Mouse (Mus musculus) midbrain, embryonic 13.5 days (tissue): ENCODE results near the gene Rbpjl. TPM values are rescaled to one million over a fixed set of nuclear protein-coding genes. Genes with fewer than 3 reads are reported as not detected.

Experiments
- ATAC-seq: fragments of 200-750 bp; cut with Nextera tagmentation; 2 replicates; pipeline ENCODE4 v1.8.0; 2017; ENCODE audit warnings: mild to moderate bottlenecking, moderate TSS enrichment, moderate library complexity
- H3K27ac ChIP-seq: fragments of 300-500 bp; sonication (generic); 2 replicates; pipeline ENCODE4 v1.5.1; 2015; ENCODE audit warnings: inconsistent platforms, mild to moderate bottlenecking, moderate library complexity
- H3K27me3 ChIP-seq: fragments of 300-500 bp; sonication (generic); 2 replicates; pipeline ENCODE4 v1.6.1; 2015; ENCODE audit warnings: mild to moderate bottlenecking, inconsistent platforms
- H3K36me3 ChIP-seq: fragments of 300-500 bp; sonication (generic); 2 replicates; pipeline ENCODE4 v1.6.1; 2015; ENCODE audit warnings: mild to moderate bottlenecking, inconsistent platforms
- H3K4me1 ChIP-seq: fragments of 300-500 bp; sonication (generic); replicated peaks from 2 replicates; pipeline ENCODE4 v1.6.1; 2015; ENCODE audit warnings: inconsistent platforms
- H3K4me2 ChIP-seq: fragments of 300-500 bp; sonication (generic); replicated peaks from 2 replicates; pipeline ENCODE4 v1.6.1; 2015; ENCODE audit warnings: moderate library complexity, mild to moderate bottlenecking, inconsistent platforms
- H3K4me3 ChIP-seq: fragments of 300-500 bp; sonication (generic); replicated peaks from 2 replicates; pipeline ENCODE4 v1.5.1; 2015; ENCODE audit warnings: mild to moderate bottlenecking, inconsistent platforms
- H3K9ac ChIP-seq: fragments of 300-500 bp; sonication (generic); replicated peaks from 2 replicates; pipeline ENCODE4 v1.6.1; 2015; ENCODE audit warnings: mild to moderate bottlenecking, inconsistent platforms
- H3K9me3 ChIP-seq: fragments of 300-500 bp; sonication (generic); 2 replicates; pipeline ENCODE4 v1.6.1; 2016; ENCODE audit warnings: mild to moderate bottlenecking, inconsistent platforms
- WGBS: fragments of 180-500 bp; shearing (Covaris S2); methylation state at CpG from one replicate; pipeline ENCODE4 v1.1.7; 2015; 5-methylcytosine and 5-hydroxymethylcytosine counted together
- polyA plus RNA-seq: library from polyadenylated mRNA; unstranded; fragments of >200 nt; fragmentation: Nextera tagmentation; extraction: Ambion mirVana; gene quantifications from 2 replicates; pipeline ENCODE4 v1.2.1, GENCODE M21; 2015

The Rbpjl gene
- not detected in 2 replicates for polyA plus RNA-seq

DNA sequence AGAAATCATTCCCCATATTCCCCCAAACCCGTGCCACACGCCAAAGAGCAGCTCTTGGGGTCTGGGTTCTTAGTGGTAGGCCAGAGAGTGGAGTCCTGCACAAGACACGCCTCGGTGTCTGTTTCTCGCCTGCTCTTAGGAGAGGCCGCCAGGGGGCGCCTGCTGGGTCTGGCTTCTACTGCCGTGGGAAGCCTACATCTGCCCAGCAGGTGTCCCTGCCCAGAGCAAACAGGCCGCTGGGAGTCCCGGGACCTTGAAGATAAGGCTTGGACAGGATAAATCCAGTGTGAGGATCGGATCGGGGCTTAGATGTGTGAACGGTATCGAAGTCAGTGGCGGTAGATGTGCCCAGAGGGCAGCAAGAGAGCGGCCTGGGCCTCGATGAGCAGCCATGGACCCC lies at the start of gene Rbpjl:
TSS of gene Rbpjl (plus strand) at position 236 of the 400 bp plus-strand sequence.
- H3K4me3 ChIP-seq: no peak within 1 kb of the TSS; the same call in 1 of the 2 replicates
- WGBS: 2% methylated on average over 17 of the region's 17 CpGs
- no peak within 1 kb of the TSS for H3K9ac ChIP-seq
- ATAC-seq: peak; percentile 62; the same call in 1 of the 2 replicates
- H3K27me3 ChIP-seq: peaks cover 92% of the 10 kb centered on the region
- H3K36me3 ChIP-seq: no peaks in the 10 kb centered on the region
- no peak within 1 kb of the TSS for H3K27ac ChIP-seq
- H3K4me2 ChIP-seq: no peak within 1 kb of the TSS; the same call in 1 of the 2 replicates
- H3K4me1 ChIP-seq: peaks cover 13% of the 10 kb centered on the region
- H3K9me3 ChIP-seq: no peaks in the 10 kb centered on the region

- Histone ChIP-seq H3K27me3 (no peaks in the 10 kb centered on the region), H3K4me3 (no peak overlapping the region)
- WGBS: 92% methylated on average over 11 of the region's 11 CpGs
Observed at GRCm38 (mm10) chr2:164353356-164353755, 49.6 kb upstream of the Rbpjl start.

DNA sequence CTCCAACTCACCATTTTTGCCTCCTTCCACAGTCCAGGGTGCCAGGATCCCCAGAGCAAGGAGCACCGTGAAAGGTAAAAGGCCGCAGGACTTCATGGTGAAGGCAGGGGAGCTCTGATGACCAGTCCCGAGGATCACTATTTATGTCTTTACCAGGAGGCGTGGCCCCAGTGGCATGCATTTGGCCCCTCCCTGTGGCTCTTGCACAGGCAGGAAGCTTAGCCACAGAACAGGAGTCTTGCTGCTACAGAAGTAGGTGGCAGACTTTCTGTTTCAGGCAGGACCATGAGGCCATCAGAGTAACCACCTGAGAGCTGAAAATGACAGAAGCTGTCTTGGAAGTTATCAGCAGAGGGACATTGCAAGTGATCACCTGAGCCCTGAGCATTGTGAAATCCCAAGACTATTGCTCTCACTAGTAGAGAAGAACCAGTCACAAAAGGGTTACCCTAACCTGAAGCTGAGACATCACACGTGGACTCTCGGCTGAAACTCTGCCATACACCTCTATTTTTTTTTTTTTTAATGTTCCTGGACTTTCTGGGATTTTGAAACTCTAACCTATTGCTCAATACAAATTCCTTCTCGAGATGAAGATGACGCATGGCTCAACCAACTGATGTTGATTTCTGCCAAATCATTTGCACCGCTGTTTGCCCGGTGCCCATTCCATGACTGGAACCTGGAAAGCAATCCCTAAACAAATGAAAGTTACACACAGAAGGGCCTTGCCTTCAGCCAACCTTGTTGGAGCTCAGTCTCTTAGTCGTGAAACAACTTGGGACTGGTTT lies 46.6 kb upstream of the Rbpjl start:
- Histone ChIP-seq H3K4me2 (no peak overlapping the region), H3K27ac (no peak overlapping the region), H3K4me3 (no peak overlapping the region), H3K27me3 (no peaks in the 10 kb centered on the region), H3K36me3 (no peaks in the 10 kb centered on the region), H3K9ac (no peak overlapping the region), H3K4me1 (0 out of 2 replicates have a peak, but pooled peaks cover 8% of the 10 kb centered on the region), H3K9me3 (no peaks in the 10 kb centered on the region)
- 78% methylated on average over 11 of the region's 11 CpGs for WGBS
- no peak for ATAC-seq

More at GRCm38 (mm10) chr2:164353356-164353755, 49.6 kb upstream of the Rbpjl start:
- H3K4me2 ChIP-seq: no peak overlapping the region
- 0 out of 2 replicates have a peak, but pooled peaks cover 3% of the 10 kb centered on the region for H3K9me3 ChIP-seq
- no peak overlapping the region for H3K9ac ChIP-seq
- H3K27ac ChIP-seq: no peak overlapping the region
- no peaks in the 10 kb centered on the region for H3K4me1 ChIP-seq
- no peak for ATAC-seq
- no peaks in the 10 kb centered on the region for H3K36me3 ChIP-seq

- Histone ChIP-seq H3K4me1 (0 out of 2 replicates have a peak, but pooled peaks cover 8% of the 10 kb centered on the region), H3K36me3 (no peaks in the 10 kb centered on the region), H3K9me3 (no peaks in the 10 kb centered on the region), H3K9ac (no peak overlapping the region), H3K27ac (no peak overlapping the region), H3K4me2 (no peak overlapping the region), H3K4me3 (no peak overlapping the region), H3K27me3 (0 out of 2 replicates have a peak, but pooled peaks cover 2% of the 10 kb centered on the region)
- WGBS: 80% methylated on average over 3 of the region's 3 CpGs
- ATAC-seq: no peak
Observed at GRCm38 (mm10) chr2:164358373-164358772, 44.6 kb upstream of the Rbpjl start.

- Histone ChIP-seq H3K9ac (no peak overlapping the region), H3K27ac (no peak overlapping the region), H3K4me2 (no peak overlapping the region), H3K9me3 (no peaks in the 10 kb centered on the region), H3K36me3 (no peaks in the 10 kb centered on the region), H3K4me3 (no peak overlapping the region), H3K27me3 (0 out of 2 replicates have a peak, but pooled peaks cover 2% of the 10 kb centered on the region), H3K4me1 (0 out of 2 replicates have a peak, but pooled peaks cover 8% of the 10 kb centered on the region)
- no peak for ATAC-seq
- WGBS: 84% methylated on average over 5 of the region's 5 CpGs
Observed at GRCm38 (mm10) chr2:164359031-164359430, 43.9 kb upstream of the Rbpjl start.

GRCm38 (mm10) chr2:164359668-164360067 lies 43.3 kb upstream of the Rbpjl start:
- Histone ChIP-seq H3K36me3 (no peaks in the 10 kb centered on the region), H3K27me3 (0 out of 2 replicates have a peak, but pooled peaks cover 2% of the 10 kb centered on the region), H3K4me1 (0 out of 2 replicates have a peak, but pooled peaks cover 8% of the 10 kb centered on the region), H3K9me3 (no peaks in the 10 kb centered on the region), H3K4me2 (no peak overlapping the region), H3K4me3 (no peak overlapping the region), H3K9ac (no peak overlapping the region), H3K27ac (no peak overlapping the region)
- no peak for ATAC-seq
- 78% methylated on average over 5 of the region's 5 CpGs for WGBS

GRCm38 (mm10) chr2:164360974-164361657 lies 41.8 kb upstream of the Rbpjl start:
- WGBS: 31% methylated on average over 13 of the region's 13 CpGs
- no peak overlapping the region for H3K4me3 ChIP-seq
- H3K27me3 ChIP-seq: 0 out of 2 replicates have a peak, but pooled peaks cover 2% of the 10 kb centered on the region
- H3K9ac ChIP-seq: no peak overlapping the region
- no peaks in the 10 kb centered on the region for H3K36me3 ChIP-seq
- H3K27ac ChIP-seq: no peak overlapping the region
- 0 out of 2 replicates have a peak, but pooled peaks cover 8% of the 10 kb centered on the region for H3K4me1 ChIP-seq
- no peaks in the 10 kb centered on the region for H3K9me3 ChIP-seq
- ATAC-seq: no peak
- no peak overlapping the region for H3K4me2 ChIP-seq

DNA sequence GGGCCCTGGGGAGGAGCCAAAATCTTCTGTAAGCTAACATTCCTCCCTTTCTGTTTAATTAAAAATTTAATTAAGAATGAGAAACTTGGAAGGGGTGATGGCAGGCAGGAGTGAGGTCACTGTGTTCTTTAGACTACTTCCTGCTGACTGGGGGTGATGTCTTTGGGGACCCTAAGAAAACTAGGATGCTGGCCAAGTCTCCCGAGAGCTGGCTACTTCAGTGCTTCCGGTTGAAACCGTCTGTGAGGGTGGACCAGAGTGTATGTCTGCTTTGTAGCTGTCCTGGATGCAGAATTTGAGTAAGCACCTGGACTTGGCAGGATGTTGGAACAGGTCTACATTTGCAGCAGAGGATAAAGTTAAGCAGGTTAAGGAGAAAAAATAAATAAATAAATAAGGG lies 36.0 kb upstream of the Rbpjl start:
- Histone ChIP-seq H3K36me3 (no peaks in the 10 kb centered on the region), H3K9ac (no peak overlapping the region), H3K27ac (no peak overlapping the region), H3K4me1 (no peaks in the 10 kb centered on the region), H3K9me3 (no peaks in the 10 kb centered on the region), H3K4me2 (no peak overlapping the region), H3K4me3 (no peak overlapping the region), H3K27me3 (0 out of 2 replicates have a peak, but pooled peaks cover 2% of the 10 kb centered on the region)
- whole genome bisulfite sequencing: 78% methylated on average over 3 of the region's 3 CpGs
- ATAC-seq: no peak

- H3K4me3 ChIP-seq: no peak overlapping the region
- no peak overlapping the region for H3K9ac ChIP-seq
- no peaks in the 10 kb centered on the region for H3K4me1 ChIP-seq
- H3K9me3 ChIP-seq: no peaks in the 10 kb centered on the region
- no peak for ATAC-seq
- WGBS: 82% methylated on average over 6 of the region's 6 CpGs
- no peak overlapping the region for H3K27ac ChIP-seq
- H3K36me3 ChIP-seq: no peaks in the 10 kb centered on the region
- H3K4me2 ChIP-seq: no peak overlapping the region
- no peaks in the 10 kb centered on the region for H3K27me3 ChIP-seq
Observed at GRCm38 (mm10) chr2:164368620-164369105, 34.3 kb upstream of the Rbpjl start.

DNA sequence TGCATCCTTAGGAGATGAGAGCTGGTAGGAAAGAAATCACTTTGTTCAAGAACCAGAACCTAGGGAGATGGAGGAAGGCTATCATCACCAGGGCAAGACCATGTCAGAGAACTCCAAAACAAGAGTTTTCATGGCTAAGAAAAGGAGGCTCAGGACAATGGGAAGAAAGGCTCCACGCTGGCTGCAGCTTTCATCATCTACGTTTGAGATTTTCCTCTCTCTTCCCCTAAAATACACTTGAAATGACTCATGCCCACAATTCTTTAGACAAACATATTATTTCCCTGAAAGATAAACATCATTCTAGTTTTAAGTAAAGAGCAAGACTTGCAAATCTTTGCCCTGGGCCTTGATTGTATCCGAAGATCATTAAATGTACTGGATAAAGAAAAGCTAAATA lies 31.6 kb upstream of the Rbpjl start:
- Histone ChIP-seq H3K36me3 (no peaks in the 10 kb centered on the region), H3K9me3 (no peaks in the 10 kb centered on the region), H3K27ac (no peak overlapping the region), H3K4me2 (no peak overlapping the region), H3K27me3 (no peaks in the 10 kb centered on the region), H3K4me1 (no peaks in the 10 kb centered on the region), H3K9ac (no peak overlapping the region), H3K4me3 (no peak overlapping the region)
- no peak for ATAC-seq
- 89% methylated on average over 3 of the region's 3 CpGs for WGBS

- H3K36me3 ChIP-seq: no peaks in the 10 kb centered on the region
- WGBS: 50% methylated on average over 3 of the region's 3 CpGs
- H3K27me3 ChIP-seq: no peaks in the 10 kb centered on the region
- no peak overlapping the region for H3K9ac ChIP-seq
- no peak overlapping the region for H3K4me3 ChIP-seq
- H3K4me1 ChIP-seq: no peaks in the 10 kb centered on the region
- H3K4me2 ChIP-seq: no peak overlapping the region
- ATAC-seq: no peak
- no peaks in the 10 kb centered on the region for H3K9me3 ChIP-seq
- H3K27ac ChIP-seq: no peak overlapping the region
Observed at GRCm38 (mm10) chr2:164372408-164373053, 30.4 kb upstream of the Rbpjl start.
